Mouse (Mus musculus) cortical plate, adult 2 months (tissue): ENCODE data around the gene Slc31a1.

Source experiments
- CTCF ChIP-seq: fragments of 200-500 bp; IDR thresholded peaks from 2 replicates; pipeline ENCODE4 v1.5.1; 2011; ENCODE audit warnings: mild to moderate bottlenecking, control low read depth, low read length; ENCODE audit not compliant: insufficient read depth; ENCODE audit errors: extremely low read depth
- POLR2A ChIP-seq: fragments of 200-500 bp; IDR thresholded peaks from 2 replicates; pipeline ENCODE4 v1.6.1; 2011; ENCODE audit warnings: mild to moderate bottlenecking, low read length, control low read depth; ENCODE audit not compliant: insufficient read depth; ENCODE audit errors: extremely low read depth

- TF ChIP-seq POLR2A (no peak), CTCF (no peak)
Measured at GRCm38 (mm10) chr4:62344000-62344399, 16.5 kb upstream of the Slc31a1 start.
